Mouse (Mus musculus): ENCODE results near the gene Crat. TPM values are rescaled to one million over a fixed set of nuclear protein-coding genes. Genes with fewer than 3 reads are reported as not detected.

The Crat gene
- polyA plus RNA-seq (2012; rRNA removed): 53.9 and 55.2 TPM in 2 replicates

DNA sequence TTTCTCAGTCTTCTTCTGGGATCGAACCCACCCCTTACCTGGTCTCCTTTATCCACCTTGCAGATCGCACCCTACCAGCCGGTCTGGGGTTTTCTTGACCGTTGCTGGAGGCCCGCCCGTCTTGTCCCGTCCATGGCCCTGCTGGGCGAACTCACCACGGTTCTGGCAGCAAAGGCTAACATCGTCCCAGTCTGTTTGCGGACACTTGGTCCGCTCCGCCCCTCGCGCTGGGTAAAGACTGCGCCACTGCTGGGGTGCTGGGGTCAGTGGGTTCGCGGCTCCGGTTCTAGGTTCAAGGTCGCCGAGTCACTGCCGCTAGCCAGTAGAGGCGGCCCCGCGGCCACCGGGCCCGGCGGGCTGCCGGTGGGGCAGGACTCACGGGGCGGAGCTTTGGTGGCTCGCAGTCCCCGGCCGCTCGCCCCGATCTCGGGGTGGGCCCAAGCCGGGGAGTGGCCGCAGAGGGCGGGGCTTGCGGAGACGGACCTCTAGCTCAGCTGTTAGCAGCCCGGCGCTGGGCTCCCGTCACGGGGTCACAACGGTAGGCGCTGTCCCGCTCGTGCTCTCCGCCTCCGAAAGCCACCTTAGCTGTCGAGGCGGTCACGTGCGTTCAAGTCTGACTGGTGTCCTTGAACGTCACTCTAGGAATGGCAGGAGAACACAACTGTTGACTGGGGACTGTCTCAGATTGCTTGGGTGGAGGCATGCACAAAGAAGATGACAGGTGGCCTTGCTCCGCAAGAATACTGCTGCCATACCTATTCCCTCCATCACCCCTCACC lies at the start of gene Crat:
Crat (minus strand) TSS at position 657 of the 779 bp plus-strand sequence.
- WGBS: 3% methylated on average over 58 of the region's 58 CpGs

DNA sequence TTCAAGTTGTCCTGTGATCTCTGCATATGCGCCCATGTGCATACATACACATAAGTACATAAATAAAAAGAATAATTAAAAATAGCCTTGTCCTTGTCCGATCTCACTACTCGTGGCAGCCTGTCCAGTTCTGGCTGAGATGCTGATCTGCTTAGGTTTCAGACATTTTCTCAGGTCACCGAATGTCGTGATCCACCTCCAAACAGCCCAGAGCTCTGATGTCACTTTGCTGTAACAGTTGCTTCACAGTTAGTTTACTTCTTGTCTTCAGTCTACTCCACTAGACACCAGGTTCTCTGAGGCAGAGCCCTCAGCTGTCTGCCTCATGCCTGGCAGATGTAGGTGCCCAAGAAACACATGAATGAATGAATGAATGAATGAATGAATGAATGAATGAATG lies 48.8 kb upstream of the Crat start:
- peaks cover 7% of the 10 kb centered on the region; the same call in 1 of the 2 replicates for H3K4me1 ChIP-seq (ENCODE audit: control insufficient read depth, insufficient read depth, insufficient read length)
- peak overlapping the region; percentile 44 for H3K4me3 ChIP-seq (ENCODE audit: extremely low read depth, insufficient read depth, insufficient read length)
- no peak overlapping the region for H3K27ac ChIP-seq (ENCODE audit: insufficient read depth, low read length)
- no peak for DNase-seq (ENCODE audit: low read depth in 1 of 2, low spot score in 2 of 2)
- TF ChIP-seq POLR2A (IDR thresholded peaks at IDR 0.05; ENCODE audit: low read depth, low read length) (no peak), CTCF (IDR thresholded peaks at IDR 0.05; ENCODE audit: extremely low read depth, insufficient read depth, insufficient read length, insufficient replicate concordance) (no peak)
- WGBS: 43% methylated on average over 5 of the region's 5 CpGs
- H3K36me3 ChIP-seq (ENCODE audit: control insufficient read depth, insufficient read depth, low read length): no peaks in the 10 kb centered on the region
- no peaks in the 10 kb centered on the region for H3K27me3 ChIP-seq (ENCODE audit: control insufficient read depth, insufficient read depth, low read length)

More for the DNA sequence above, at the start of gene Crat:
- DNase-seq (ENCODE audit: low read depth in 1 of 2, low spot score in 2 of 2): peak in 1 of 2 experiments; percentile 82
- TF ChIP-seq POLR2A (IDR thresholded peaks at IDR 0.05; ENCODE audit: low read depth, low read length) (no peak), CTCF (IDR thresholded peaks at IDR 0.05; ENCODE audit: extremely low read depth, insufficient read depth, insufficient read length, insufficient replicate concordance) (no peak)
- H3K36me3 ChIP-seq (ENCODE audit: control insufficient read depth, insufficient read depth, low read length): no peaks in the 10 kb centered on the region
- no peaks in the 10 kb centered on the region; the same call in 1 of the 2 replicates for H3K4me1 ChIP-seq (ENCODE audit: control insufficient read depth, insufficient read depth, insufficient read length)
- no peaks in the 10 kb centered on the region for H3K27me3 ChIP-seq (ENCODE audit: control insufficient read depth, insufficient read depth, low read length)
- H3K4me3 ChIP-seq (ENCODE audit: extremely low read depth, insufficient read depth, insufficient read length): peak within 1 kb of the TSS; percentile 83
- H3K27ac ChIP-seq (ENCODE audit: insufficient read depth, low read length): peak within 1 kb of the TSS; percentile 77

DNA sequence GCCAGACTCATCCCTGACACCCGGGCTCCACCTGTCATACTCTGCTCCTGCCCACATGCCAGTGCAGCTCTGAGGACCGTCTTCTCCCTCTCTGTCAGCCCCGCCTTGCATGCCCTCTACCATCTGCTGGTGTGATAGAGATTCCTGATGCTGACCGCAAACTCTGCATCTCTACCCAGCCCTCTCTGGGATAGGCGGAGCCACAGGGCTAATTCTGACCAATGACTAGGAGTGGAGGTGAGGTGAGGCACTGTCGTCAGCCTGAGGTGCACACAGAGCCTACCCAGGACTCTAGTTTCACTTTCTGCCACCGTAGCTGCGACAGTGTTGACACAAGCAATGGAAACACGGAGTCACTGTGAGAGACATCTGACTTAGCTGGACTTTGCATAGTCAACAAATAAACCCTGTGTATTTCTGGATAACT lies 48.3 kb upstream of the Crat start:
- H3K27me3 ChIP-seq (ENCODE audit: control insufficient read depth, insufficient read depth, low read length): no peaks in the 10 kb centered on the region
- H3K36me3 ChIP-seq (ENCODE audit: control insufficient read depth, insufficient read depth, low read length): no peaks in the 10 kb centered on the region
- peaks cover 7% of the 10 kb centered on the region; the same call in 1 of the 2 replicates for H3K4me1 ChIP-seq (ENCODE audit: control insufficient read depth, insufficient read depth, insufficient read length)
- WGBS: 2% methylated on average over 9 of the region's 9 CpGs
- TF ChIP-seq CTCF (IDR thresholded peaks at IDR 0.05; ENCODE audit: extremely low read depth, insufficient read depth, insufficient read length, insufficient replicate concordance): no peak
- TF ChIP-seq POLR2A (IDR thresholded peaks at IDR 0.05; ENCODE audit: low read depth, low read length): no peak
- H3K4me3 ChIP-seq (ENCODE audit: extremely low read depth, insufficient read depth, insufficient read length): peak overlapping the region; percentile 44
- no peak overlapping the region; the same call in 1 of the 2 replicates for H3K27ac ChIP-seq (ENCODE audit: insufficient read depth, low read length)
- peak; percentile 70 to 90 for DNase-seq (ENCODE audit: low read depth in 1 of 2, low spot score in 2 of 2)

DNA sequence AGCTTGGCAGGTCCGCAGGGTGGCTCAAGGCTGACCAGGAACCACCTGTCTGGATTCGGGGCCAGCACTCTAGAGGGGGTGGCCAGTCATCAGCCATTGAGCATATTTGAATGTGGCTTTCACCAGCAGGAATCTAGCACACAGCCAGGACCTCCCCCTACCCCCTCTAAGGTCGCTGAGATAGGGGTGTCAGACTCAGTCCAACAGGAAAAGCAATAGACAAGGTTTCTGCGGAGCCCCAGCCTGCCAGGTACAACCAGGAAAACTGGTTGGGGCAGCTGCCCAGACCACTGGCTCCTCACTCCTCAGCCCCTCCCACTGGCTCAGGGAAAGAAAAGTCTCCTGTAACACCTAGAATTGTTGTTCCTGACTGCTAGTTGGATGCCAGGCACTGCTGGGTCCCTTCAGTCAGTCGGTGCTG lies 47.7 kb upstream of the Crat start:
- WGBS: 40% methylated on average over 5 of the region's 5 CpGs
- Histone ChIP-seq H3K4me1 (ENCODE audit: control insufficient read depth, insufficient read depth, insufficient read length) (peaks cover 7% of the 10 kb centered on the region; the same call in 1 of the 2 replicates), H3K36me3 (ENCODE audit: control insufficient read depth, insufficient read depth, low read length) (no peaks in the 10 kb centered on the region), H3K27ac (ENCODE audit: insufficient read depth, low read length) (no peak overlapping the region), H3K4me3 (ENCODE audit: extremely low read depth, insufficient read depth, insufficient read length) (no peak overlapping the region), H3K27me3 (ENCODE audit: control insufficient read depth, insufficient read depth, low read length) (no peaks in the 10 kb centered on the region)
- no peak for DNase-seq (ENCODE audit: low read depth in 1 of 2, low spot score in 2 of 2)
- no peak for TF ChIP-seq CTCF (IDR thresholded peaks at IDR 0.05; ENCODE audit: extremely low read depth, insufficient read depth, insufficient read length, insufficient replicate concordance)
- no peak for TF ChIP-seq POLR2A (IDR thresholded peaks at IDR 0.05; ENCODE audit: low read depth, low read length)

DNA sequence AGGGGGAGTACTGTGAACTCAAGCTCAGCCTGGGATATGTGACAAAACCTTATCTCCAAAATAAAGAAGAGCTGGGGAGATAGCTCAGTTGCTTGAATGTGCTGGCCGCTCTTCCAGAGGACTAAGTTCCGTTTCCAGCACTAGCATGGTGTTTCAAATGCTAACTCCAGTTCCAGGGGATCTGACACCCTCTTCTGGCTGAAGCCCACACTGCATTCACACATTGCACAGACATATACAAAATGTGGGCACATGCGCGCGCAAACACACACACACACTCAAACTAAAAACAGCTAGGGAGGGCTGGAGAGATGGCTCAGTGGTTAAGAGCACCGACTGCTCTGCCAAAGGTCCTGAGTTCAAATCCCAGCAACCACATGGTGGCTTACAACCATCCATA lies 43.6 kb upstream of the Crat start:
- Histone ChIP-seq H3K4me1 (ENCODE audit: control insufficient read depth, insufficient read depth, insufficient read length) (peaks cover 7% of the 10 kb centered on the region; the same call in 1 of the 2 replicates), H3K4me3 (ENCODE audit: extremely low read depth, insufficient read depth, insufficient read length) (no peak overlapping the region), H3K27me3 (ENCODE audit: control insufficient read depth, insufficient read depth, low read length) (no peaks in the 10 kb centered on the region), H3K36me3 (ENCODE audit: control insufficient read depth, insufficient read depth, low read length) (no peaks in the 10 kb centered on the region), H3K27ac (ENCODE audit: insufficient read depth, low read length) (no peak overlapping the region)
- 91% methylated on average over 6 of the region's 6 CpGs for WGBS
- no peak for TF ChIP-seq CTCF (IDR thresholded peaks at IDR 0.05; ENCODE audit: extremely low read depth, insufficient read depth, insufficient read length, insufficient replicate concordance)
- no peak for TF ChIP-seq POLR2A (IDR thresholded peaks at IDR 0.05; ENCODE audit: low read depth, low read length)
- no peak for DNase-seq (ENCODE audit: low read depth in 1 of 2, low spot score in 2 of 2)

DNA sequence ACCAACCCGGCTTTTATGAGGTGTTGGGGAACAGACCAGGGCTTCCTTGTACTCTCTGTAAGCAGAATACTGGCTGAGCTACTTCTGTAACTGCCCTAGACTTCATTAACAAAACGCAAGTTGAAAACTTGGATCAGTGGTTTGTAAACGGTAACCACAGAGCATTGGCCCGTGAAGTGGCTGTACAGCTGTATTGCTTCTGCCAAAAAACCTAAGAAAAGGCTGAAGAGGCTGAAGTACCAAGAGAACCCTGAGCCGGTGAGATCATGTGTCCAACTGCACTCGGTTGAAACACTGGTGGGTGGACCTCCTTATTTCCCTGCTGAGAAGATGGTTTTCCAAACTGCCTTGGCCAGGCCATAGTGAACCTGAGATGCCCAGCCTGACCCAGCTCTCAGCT lies 42.7 kb upstream of the Crat start:
- Histone ChIP-seq H3K4me1 (ENCODE audit: control insufficient read depth, insufficient read depth, insufficient read length) (peaks cover 2% of the 10 kb centered on the region; the same call in 1 of the 2 replicates), H3K36me3 (ENCODE audit: control insufficient read depth, insufficient read depth, low read length) (no peaks in the 10 kb centered on the region), H3K27me3 (ENCODE audit: control insufficient read depth, insufficient read depth, low read length) (no peaks in the 10 kb centered on the region), H3K4me3 (ENCODE audit: extremely low read depth, insufficient read depth, insufficient read length) (no peak overlapping the region), H3K27ac (ENCODE audit: insufficient read depth, low read length) (no peak overlapping the region)
- 32% methylated on average over 6 of the region's 6 CpGs for WGBS
- no peak for TF ChIP-seq POLR2A (IDR thresholded peaks at IDR 0.05; ENCODE audit: low read depth, low read length)
- no peak for TF ChIP-seq CTCF (IDR thresholded peaks at IDR 0.05; ENCODE audit: extremely low read depth, insufficient read depth, insufficient read length, insufficient replicate concordance)
- DNase-seq (ENCODE audit: low read depth in 1 of 2, low spot score in 2 of 2): no peak

Data from spleen, adult 2 months (tissue).